10 mouse cellular contexts compared by ENCODE assay signal in the genomic region with DNA sequence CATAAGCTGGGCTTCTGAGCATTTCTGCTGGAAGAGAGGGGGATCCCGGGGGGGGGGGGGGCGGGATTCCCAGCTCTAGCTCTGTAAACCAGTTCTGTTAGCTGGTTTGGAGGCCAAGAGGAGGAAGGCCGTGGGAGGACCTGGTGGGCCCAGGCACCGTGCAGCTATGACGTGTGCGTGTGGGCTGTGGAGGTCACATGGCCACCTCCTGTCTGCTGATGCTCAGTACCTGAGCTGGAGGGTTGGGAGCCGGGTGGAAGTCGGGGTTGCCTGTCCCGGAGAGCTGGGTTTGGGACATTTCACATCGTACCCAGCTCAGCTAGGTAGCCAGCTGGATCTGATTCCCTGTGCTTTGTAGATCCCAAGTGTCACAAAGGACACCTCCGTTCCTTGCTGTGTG. TPM values are rescaled to one million over a fixed set of nuclear protein-coding genes. Genes with fewer than 3 reads are reported as not detected.
A peak's percentile ranks its signal among the peaks of the same experiment; 100 is the strongest.
DNase-seq lines count a peak whose midpoint lies in the region; ATAC-seq lines count a peak whose summit lies in the region.
"Had no signal": no experiment of that assay in that cellular context is flagged by ENCODE, and none has a peak within 500 bp of the region (broad histone marks: within the 10 kb centered on the region; RNA-seq: fewer than 3 reads in every experiment).

No protein-coding gene starts in this region.

- peaks cover 6% of the 10 kb centered on the region for H3K27me3 ChIP-seq in forebrain, embryonic 11.5 days (ENCODE audit: control insufficient read depth, insufficient read depth, low read length)
- peaks cover 4% of the 10 kb centered on the region; the same call in 1 of the 2 replicates for H3K27me3 ChIP-seq in midbrain, embryonic 11.5 days (ENCODE audit: control insufficient read depth, insufficient read depth, low read length)

- H3K9me3 ChIP-seq in forebrain, embryonic 11.5 days (ENCODE audit: control insufficient read depth, low read length): no peaks in the 10 kb centered on the region
- no peaks in the 10 kb centered on the region for H3K9me3 ChIP-seq in midbrain, embryonic 11.5 days (ENCODE audit: control insufficient read depth, low read length)

- H3K36me3 ChIP-seq in forebrain, embryonic 11.5 days (ENCODE audit: control insufficient read depth, insufficient read depth, low read length): no peaks in the 10 kb centered on the region
- H3K36me3 ChIP-seq in midbrain, embryonic 11.5 days (ENCODE audit: control insufficient read depth, insufficient read depth, low read length): no peaks in the 10 kb centered on the region

- WGBS in forebrain, embryonic 11.5 days: 40% methylated on average over 9 of the region's 11 CpGs
- WGBS in midbrain, embryonic 11.5 days: 35% methylated on average over 11 of the region's 11 CpGs

- H3K27ac ChIP-seq in forebrain, embryonic 11.5 days (ENCODE audit: low read depth, low read length): no peak overlapping the region
- no peak overlapping the region for H3K27ac ChIP-seq in midbrain, embryonic 11.5 days (ENCODE audit: low read depth, low read length)

- peaks cover 11% of the 10 kb centered on the region for H3K4me1 ChIP-seq in forebrain, embryonic 11.5 days (replicated peaks; ENCODE audit: control insufficient read depth, insufficient read depth, low read length)
- H3K4me1 ChIP-seq in midbrain, embryonic 11.5 days (ENCODE audit: control insufficient read depth, insufficient read depth, low read length): peaks cover 32% of the 10 kb centered on the region

- H3K4me3 ChIP-seq in forebrain, embryonic 11.5 days (ENCODE audit: low read depth, low read length): peak overlapping the region; percentile 74
- peak overlapping the region; percentile 77 for H3K4me3 ChIP-seq in midbrain, embryonic 11.5 days (ENCODE audit: low read depth, low read length)

- peak; percentile 58 to 73 for DNase-seq in frontal cortex, postnatal 36 days (ENCODE audit: low spot score in 2 of 2)
- DNase-seq in frontal cortex, postnatal 10 days (ENCODE audit: low spot score in 2 of 2): no peak
- peak; percentile 45 for DNase-seq in CD4-positive helper T cell, adult 2 months (ENCODE audit: low read depth, low spot score)
- peak; percentile 58 for DNase-seq in forebrain, embryonic 11.5 days (ENCODE audit: low spot score)
- no peak for DNase-seq in midbrain, embryonic 11.5 days (ENCODE audit: low spot score, missing footprints)
- DNase-seq in retina, embryonic 14.5 days (ENCODE audit: low spot score): no peak
- no peak for DNase-seq in thymus, postnatal 4 days
- no peak for DNase-seq in thymus, postnatal 10 days (ENCODE audit: low spot score in 2 of 2)
- DNase-seq: B cell, adult 2 months; liver, postnatal 0 days had no signal

- no peak for ATAC-seq in forebrain, embryonic 11.5 days (replicated peaks; ENCODE audit: low FRiP score)
- ATAC-seq in midbrain, embryonic 11.5 days (ENCODE audit: low FRiP score): no peak
- ATAC-seq: liver, postnatal 0 days had no signal

- peak overlapping the region; percentile 75 for H3K9ac ChIP-seq in forebrain, embryonic 11.5 days (ENCODE audit: low read length)
- H3K9ac ChIP-seq in midbrain, embryonic 11.5 days (ENCODE audit: low read length): peak overlapping the region; percentile 81; the same call in 1 of the 2 replicates
- H3K9ac ChIP-seq: liver, postnatal 0 days had no signal

- peak overlapping the region; percentile 82 for H3K4me2 ChIP-seq in forebrain, embryonic 11.5 days (ENCODE audit: low read depth, low read length, severe bottlenecking)
- peak overlapping the region; percentile 93 for H3K4me2 ChIP-seq in midbrain, embryonic 11.5 days

RNA-seq across cellular contexts. Expression of gene Rab6b, which starts 1.8 kb away (rescaled TPM):
- 12.5 and 13.6 TPM in 2 replicates for polyA plus RNA-seq in forebrain, embryonic 11.5 days (2014; fragmentation: Nextera tagmentation; extraction: Ambion mirVana)
- 16.5 and 16.7 TPM in 2 replicates for polyA plus RNA-seq in midbrain, embryonic 11.5 days (2014; fragmentation: Nextera tagmentation; extraction: Ambion mirVana)

Comparison
In these comparisons a context has a peak if more than half of its experiments do, and no peak if none do; other contexts are left out.
1. DNase-seq: peak in frontal cortex, postnatal 36 days (2 of 2), CD4-positive helper T cell, adult 2 months (single experiment) and forebrain, embryonic 11.5 days (single experiment); none in frontal cortex, postnatal 10 days (0 of 2), midbrain, embryonic 11.5 days (single experiment), retina, embryonic 14.5 days (single experiment), thymus, postnatal 4 days (single experiment) and thymus, postnatal 10 days (0 of 2).